Mouse (Mus musculus) liver, adult 2 months (tissue): ENCODE data around the gene Ythdf2.

Experiments used
- CTCF ChIP-seq: fragments of 200-500 bp; IDR thresholded peaks from 2 replicates; pipeline ENCODE4 v1.5.1; 2011; ENCODE audit warnings: low read depth, low read length, control low read depth
- POLR2A ChIP-seq: fragments of 200-500 bp; IDR thresholded peaks from 2 replicates; pipeline ENCODE4 v1.6.1; 2011; ENCODE audit warnings: low read length, control low read depth; ENCODE audit not compliant: insufficient read depth; ENCODE audit errors: extremely low read depth

DNA sequence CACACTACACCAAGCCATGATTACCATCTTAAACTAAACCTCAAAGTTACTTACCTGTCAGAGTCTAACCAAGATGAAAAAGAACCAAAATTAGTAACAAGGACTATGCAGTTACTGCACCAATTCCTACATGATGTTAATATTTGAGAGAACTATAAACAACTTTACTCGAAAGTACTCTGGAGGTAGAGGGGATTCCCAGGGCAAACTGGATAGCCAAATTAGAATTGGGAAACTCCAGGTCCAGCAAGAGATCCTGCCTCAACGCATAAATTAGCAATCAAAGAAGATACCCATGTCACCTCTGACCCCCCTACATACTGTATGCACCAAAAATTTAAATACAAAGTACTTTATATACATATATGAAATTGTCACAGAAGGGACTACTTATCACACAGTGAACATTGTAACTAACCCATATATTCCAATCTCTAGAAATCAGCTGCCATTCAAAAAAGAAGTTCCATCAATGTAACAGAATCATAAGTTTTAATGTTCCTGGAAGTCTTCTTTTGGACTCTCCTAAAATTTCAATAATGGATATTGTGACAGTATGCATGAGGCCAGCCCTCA lies 24.2 kb downstream of the Ythdf2 start:
- TF ChIP-seq CTCF: no peak
- no peak for TF ChIP-seq POLR2A
